Mouse (Mus musculus) spleen, adult 2 months (tissue): ENCODE data around the gene Arhgap9.

ENCODE experiments used
- CTCF ChIP-seq: fragments of 200-500 bp; IDR thresholded peaks from 2 replicates; pipeline ENCODE4 v1.5.1; 2011; ENCODE audit warnings: mild to moderate bottlenecking, inconsistent platforms; ENCODE audit not compliant: insufficient read depth, insufficient read length, insufficient replicate concordance; ENCODE audit errors: extremely low read depth
- POLR2A ChIP-seq: fragments of 200-500 bp; IDR thresholded peaks from 2 replicates; pipeline ENCODE4 v1.6.1; 2011; ENCODE audit warnings: low read depth, low read length, inconsistent platforms

- no peak for TF ChIP-seq CTCF
- TF ChIP-seq POLR2A: no peak
Measured at GRCm38 (mm10) chr10:127292987-127293538, 28.7 kb upstream of the Arhgap9 start.
